Mouse (Mus musculus): ENCODE results near the gene Abcc4.

- no peak for TF ChIP-seq POLR2A (IDR thresholded peaks at IDR 0.05; ENCODE audit: control insufficient read depth, low read depth, low read length)
- TF ChIP-seq CTCF (IDR thresholded peaks at IDR 0.05; ENCODE audit: control insufficient read depth, insufficient read depth, insufficient replicate concordance, low read depth, low read length) = no peak
These were observed 268.7 kb downstream of the Abcc4 start for GRCm38 (mm10) chr14:118437156-118437931.

Data from testis, adult 2 months (tissue).